Mouse (Mus musculus): ENCODE data around the gene Clcf1. TPM values are rescaled to one million over a fixed set of nuclear protein-coding genes. Genes with fewer than 3 reads are reported as not detected.
A peak's percentile ranks its signal among the peaks of the same experiment; 100 is the strongest.

The Clcf1 gene
- polyA plus RNA-seq, 1 experiment from 2014 or later, result 8.0 TPM

DNA sequence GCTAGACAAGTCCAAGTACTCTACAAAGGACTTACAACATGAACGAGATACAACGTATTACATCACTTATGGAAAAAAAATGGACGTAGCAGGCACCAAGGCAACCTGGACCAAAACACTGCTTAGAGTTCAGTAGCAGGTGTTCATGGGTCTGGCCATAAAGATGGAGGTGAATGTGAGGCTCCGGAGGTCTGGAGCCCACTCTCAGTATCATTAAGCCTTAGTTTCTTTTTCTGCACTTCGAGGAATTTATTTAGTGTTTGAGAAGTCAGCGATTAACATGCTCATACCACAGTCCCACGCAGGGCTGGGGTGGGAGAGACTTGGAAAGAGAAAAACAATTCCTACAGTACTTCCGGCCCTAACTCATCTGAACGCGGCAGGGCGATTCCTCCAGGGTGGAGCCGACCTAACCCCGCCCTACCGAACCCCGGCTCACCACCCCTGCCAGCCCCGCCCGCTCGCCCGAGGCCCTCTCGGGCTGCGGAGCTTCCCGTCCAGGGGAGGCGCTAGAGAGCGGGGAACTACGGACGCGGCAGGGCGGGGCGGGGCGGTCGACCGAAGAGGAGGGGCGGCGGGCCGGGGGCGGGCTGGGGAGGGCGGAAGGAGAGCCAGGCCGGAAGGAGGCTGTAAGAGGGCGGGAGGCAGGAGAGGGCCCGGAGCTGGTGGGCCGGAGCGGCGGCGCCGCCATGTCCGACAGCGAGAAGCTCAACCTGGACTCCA lies 22.3 kb upstream of the Clcf1 start, which contains the start of gene Ppp1ca:
Gene Ppp1ca (plus strand): TSS at position 538 of the 723 bp plus-strand sequence.
- no peaks in the 10 kb centered on the region for H3K27me3 ChIP-seq (replicated peaks; ENCODE audit: insufficient read depth, low read length)
- H3K4me2 ChIP-seq (replicated peaks; ENCODE audit: low read depth, low read length), result peak within 1 kb of the TSS; percentile 87
- 2% methylated on average over 40 of the region's 47 CpGs for WGBS
- H3K36me3 ChIP-seq (ENCODE audit: insufficient read depth, low read length), result peaks cover 24% of the 10 kb centered on the region; the same call in 1 of the 2 replicates
- ATAC-seq (peak; percentile 96), DNase-seq (ENCODE audit: low spot score) (peak; percentile 99)
- H3K4me1 ChIP-seq (ENCODE audit: insufficient read depth, low read depth, low read length), result peaks cover 8% of the 10 kb centered on the region; the same call in 1 of the 2 replicates
- no peaks in the 10 kb centered on the region for H3K9me3 ChIP-seq (ENCODE audit: low read length)
- H3K4me3 ChIP-seq (ENCODE audit: low read depth, low read length), result peak within 1 kb of the TSS; percentile 82
- H3K27ac ChIP-seq (ENCODE audit: low read length), result peak within 1 kb of the TSS; percentile 95
- TF ChIP-seq EP300 (IDR thresholded peaks at IDR 0.05) (no peak), CTCF (IDR thresholded peaks at IDR 0.05) (peak; percentile 80)
- peak within 1 kb of the TSS; percentile 95 for H3K9ac ChIP-seq (replicated peaks; ENCODE audit: low read depth)

DNA sequence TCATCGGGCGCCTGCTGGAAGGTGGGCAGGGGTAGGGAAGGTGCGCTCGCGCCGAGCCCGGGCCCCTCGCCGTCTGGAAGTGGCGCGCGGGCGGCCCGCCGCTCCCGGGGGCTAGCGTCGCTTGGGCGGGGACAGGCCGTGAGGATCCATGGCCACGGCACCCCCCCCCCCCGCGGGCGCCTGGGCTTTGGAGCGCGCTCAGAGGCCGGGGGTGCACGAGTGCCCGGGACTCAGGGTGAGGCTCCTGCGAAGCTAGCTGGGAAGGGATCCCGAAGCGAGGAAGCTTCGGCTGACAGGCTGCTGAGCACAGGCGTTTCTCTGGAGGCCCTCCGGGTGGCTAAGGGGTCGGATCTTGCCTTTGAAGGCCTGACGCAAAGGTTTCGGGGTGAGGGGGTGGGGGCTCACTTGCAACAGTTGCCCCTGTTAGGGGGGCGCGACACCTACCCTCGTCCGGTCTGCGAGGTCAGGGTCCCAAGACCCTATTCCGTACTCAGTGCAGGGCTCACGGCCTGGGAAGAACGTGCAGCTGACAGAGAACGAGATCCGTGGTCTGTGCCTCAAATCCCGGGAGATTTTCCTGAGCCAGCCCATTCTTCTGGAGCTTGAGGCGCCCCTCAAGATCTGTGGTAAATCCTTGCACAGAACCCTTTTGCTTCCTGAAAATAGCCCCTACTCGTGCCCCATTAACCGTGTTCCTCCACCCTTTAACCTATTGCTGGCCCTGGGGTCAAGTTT lies 21.6 kb upstream of the Clcf1 start:
- no peaks in the 10 kb centered on the region for H3K27me3 ChIP-seq (replicated peaks; ENCODE audit: insufficient read depth, low read length)
- no peaks in the 10 kb centered on the region for H3K9me3 ChIP-seq (ENCODE audit: low read length)
- DNase-seq (ENCODE audit: low spot score) (peak; percentile 44), ATAC-seq (peak; percentile 53)
- peaks cover 24% of the 10 kb centered on the region; the same call in 1 of the 2 replicates for H3K36me3 ChIP-seq (ENCODE audit: insufficient read depth, low read length)
- peaks cover 8% of the 10 kb centered on the region; the same call in 1 of the 2 replicates for H3K4me1 ChIP-seq (ENCODE audit: insufficient read depth, low read depth, low read length)
- peak overlapping the region; percentile 82 for H3K4me3 ChIP-seq (ENCODE audit: low read depth, low read length)
- peak overlapping the region; percentile 95 for H3K9ac ChIP-seq (replicated peaks; ENCODE audit: low read depth)
- WGBS, result under 1% methylated on average over 28 of the region's 52 CpGs
- H3K27ac ChIP-seq (ENCODE audit: low read length), result peak overlapping the region; percentile 95
- TF ChIP-seq EP300 (IDR thresholded peaks at IDR 0.05) (no peak), CTCF (IDR thresholded peaks at IDR 0.05) (no peak)
- H3K4me2 ChIP-seq (replicated peaks; ENCODE audit: low read depth, low read length), result peak overlapping the region; percentile 87

DNA sequence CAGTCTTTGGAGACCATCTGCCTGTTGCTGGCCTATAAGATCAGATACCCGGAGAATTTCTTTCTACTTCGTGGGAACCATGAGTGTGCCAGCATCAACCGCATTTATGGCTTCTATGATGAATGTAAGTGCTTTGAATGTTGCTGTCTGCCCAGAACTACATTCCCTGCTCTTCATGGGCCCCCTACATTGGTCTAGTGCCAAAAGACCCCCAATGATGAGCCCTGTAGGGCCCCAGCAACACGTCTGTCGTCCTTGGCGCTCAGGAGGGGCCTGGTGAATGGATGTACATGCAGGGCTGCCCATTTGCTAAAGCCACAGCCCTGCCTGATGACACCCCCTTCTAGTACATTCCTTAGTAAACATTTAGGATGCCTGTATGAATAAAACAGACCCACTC lies 20.9 kb upstream of the Clcf1 start:
- ATAC-seq (no peak), DNase-seq (ENCODE audit: low spot score) (no peak)
- 52% methylated on average over 6 of the region's 6 CpGs for WGBS
- Histone ChIP-seq H3K27ac (ENCODE audit: low read length) (no peak overlapping the region), H3K36me3 (ENCODE audit: insufficient read depth, low read length) (peaks cover 24% of the 10 kb centered on the region; the same call in 1 of the 2 replicates), H3K4me3 (ENCODE audit: low read depth, low read length) (peak overlapping the region; percentile 82), H3K9ac (replicated peaks; ENCODE audit: low read depth) (peak overlapping the region; percentile 95), H3K9me3 (ENCODE audit: low read length) (no peaks in the 10 kb centered on the region), H3K4me1 (ENCODE audit: insufficient read depth, low read depth, low read length) (peaks cover 8% of the 10 kb centered on the region; the same call in 1 of the 2 replicates), H3K4me2 (replicated peaks; ENCODE audit: low read depth, low read length) (peak overlapping the region; percentile 87), H3K27me3 (replicated peaks; ENCODE audit: insufficient read depth, low read length) (no peaks in the 10 kb centered on the region)
- TF ChIP-seq EP300 (IDR thresholded peaks at IDR 0.05) (no peak), CTCF (IDR thresholded peaks at IDR 0.05) (no peak)

DNA sequence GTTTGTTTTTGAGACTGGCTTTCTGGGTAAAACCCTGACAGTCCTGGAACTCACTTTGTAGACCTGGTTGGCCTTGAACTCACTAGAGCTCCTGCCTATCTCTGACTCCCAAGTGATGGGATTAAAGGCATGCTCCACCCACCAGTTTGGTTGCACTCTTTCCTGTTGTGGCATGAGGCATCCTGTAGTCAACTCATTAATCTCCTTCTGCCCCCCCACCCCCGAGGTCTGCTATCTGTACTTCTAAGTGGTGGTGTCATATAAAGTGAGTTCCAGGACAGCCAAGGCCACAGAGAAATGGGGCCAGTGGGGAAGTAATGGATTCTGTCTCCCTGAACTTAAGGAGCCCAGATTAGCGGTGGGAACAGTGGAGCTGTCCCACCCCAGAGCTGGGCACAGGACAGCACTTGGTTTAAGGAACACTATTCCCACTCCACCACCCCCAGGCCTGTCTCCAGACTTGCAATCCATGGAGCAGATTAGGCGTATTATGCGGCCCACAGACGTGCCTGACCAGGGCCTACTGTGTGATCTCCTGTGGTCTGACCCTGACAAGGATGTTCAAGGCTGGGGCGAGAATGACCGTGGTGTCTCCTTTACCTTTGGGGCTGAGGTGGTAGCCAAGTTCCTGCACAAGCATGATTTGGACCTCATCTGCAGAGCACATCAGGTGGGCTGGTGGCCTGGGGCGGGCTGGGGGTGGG lies 19.9 kb upstream of the Clcf1 start:
- peaks cover 8% of the 10 kb centered on the region; the same call in 1 of the 2 replicates for H3K4me1 ChIP-seq (ENCODE audit: insufficient read depth, low read depth, low read length)
- H3K4me2 ChIP-seq (replicated peaks; ENCODE audit: low read depth, low read length), result no peak overlapping the region
- no peaks in the 10 kb centered on the region for H3K27me3 ChIP-seq (replicated peaks; ENCODE audit: insufficient read depth, low read length)
- no peak overlapping the region for H3K4me3 ChIP-seq (ENCODE audit: low read depth, low read length)
- TF ChIP-seq EP300 (IDR thresholded peaks at IDR 0.05) (no peak), CTCF (IDR thresholded peaks at IDR 0.05) (no peak)
- H3K36me3 ChIP-seq (ENCODE audit: insufficient read depth, low read length), result peaks cover 24% of the 10 kb centered on the region; the same call in 1 of the 2 replicates
- no peak overlapping the region for H3K9ac ChIP-seq (replicated peaks; ENCODE audit: low read depth)
- ATAC-seq (no peak), DNase-seq (ENCODE audit: low spot score) (no peak)
- H3K27ac ChIP-seq (ENCODE audit: low read length), result no peak overlapping the region
- WGBS, result 78% methylated on average over 8 of the region's 8 CpGs
- H3K9me3 ChIP-seq (ENCODE audit: low read length), result no peaks in the 10 kb centered on the region

DNA sequence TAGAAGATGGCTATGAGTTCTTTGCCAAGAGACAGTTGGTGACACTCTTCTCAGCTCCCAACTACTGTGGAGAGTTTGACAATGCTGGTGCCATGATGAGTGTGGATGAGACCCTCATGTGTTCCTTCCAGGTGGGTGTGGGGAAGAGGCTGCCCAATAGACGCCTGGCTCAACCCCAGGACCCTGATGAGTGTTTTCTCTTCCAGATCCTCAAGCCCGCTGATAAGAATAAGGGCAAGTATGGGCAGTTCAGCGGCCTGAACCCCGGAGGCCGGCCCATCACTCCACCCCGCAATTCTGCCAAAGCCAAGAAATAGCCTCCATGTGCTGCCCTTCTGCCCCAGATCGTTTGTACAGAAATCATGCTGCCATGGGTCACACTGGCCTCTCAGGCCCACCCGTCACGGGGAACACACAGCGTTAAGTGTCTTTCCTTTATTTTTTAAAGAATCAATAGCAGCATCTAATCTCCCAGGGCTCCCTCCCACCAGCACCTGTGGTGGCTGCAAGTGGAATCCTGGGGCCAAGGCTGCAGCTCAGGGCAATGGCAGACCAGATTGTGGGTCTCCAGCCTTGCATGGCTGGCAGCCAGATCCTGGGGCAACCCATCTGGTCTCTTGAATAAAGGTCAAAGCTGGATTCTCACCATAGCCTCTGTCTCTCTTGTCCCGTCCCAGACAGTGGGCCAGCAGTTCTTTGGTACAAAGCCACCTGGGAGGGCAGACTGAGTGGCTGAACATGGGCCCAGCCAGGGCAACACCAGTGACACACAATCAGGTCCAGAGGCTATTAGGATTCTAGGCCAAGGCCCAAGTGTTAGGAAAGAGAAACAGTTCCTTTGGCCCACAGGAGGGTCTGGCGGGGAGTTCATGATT lies 19.0 kb upstream of the Clcf1 start:
- WGBS, result 76% methylated on average over 12 of the region's 12 CpGs
- DNase-seq (ENCODE audit: low spot score) (no peak), ATAC-seq (no peak)
- no peak overlapping the region for H3K4me2 ChIP-seq (replicated peaks; ENCODE audit: low read depth, low read length)
- TF ChIP-seq EP300 (IDR thresholded peaks at IDR 0.05), result no peak
- TF ChIP-seq CTCF (IDR thresholded peaks at IDR 0.05), result no peak
- H3K27me3 ChIP-seq (replicated peaks; ENCODE audit: insufficient read depth, low read length), result no peaks in the 10 kb centered on the region
- no peak overlapping the region for H3K4me3 ChIP-seq (ENCODE audit: low read depth, low read length)
- no peak overlapping the region for H3K9ac ChIP-seq (replicated peaks; ENCODE audit: low read depth)
- H3K36me3 ChIP-seq (ENCODE audit: insufficient read depth, low read length), result peaks cover 24% of the 10 kb centered on the region; the same call in 1 of the 2 replicates
- H3K27ac ChIP-seq (ENCODE audit: low read length), result no peak overlapping the region
- H3K9me3 ChIP-seq (ENCODE audit: low read length), result no peaks in the 10 kb centered on the region
- peaks cover 8% of the 10 kb centered on the region; the same call in 1 of the 2 replicates for H3K4me1 ChIP-seq (ENCODE audit: insufficient read depth, low read depth, low read length)
